Mouse (Mus musculus) activated CD4-positive, CD25-positive, alpha-beta regulatory T cell, adult 4 months (primary cell): ENCODE measurements around the gene Rbm20. TPM values are rescaled to one million over a fixed set of nuclear protein-coding genes. Genes with fewer than 3 reads are reported as not detected.

Source experiments
- ATAC-seq: one replicate; pipeline ENCODE4 v1.8.0; 2017
- polyA plus RNA-seq, 2 experiments: library from polyadenylated mRNA; unstranded; fragments of 100-300 nt; shearing (Covaris generic); gene quantifications; one replicate each; pipeline ENCODE4 v1.2.1; 2017

The Rbm20 gene
- polyA plus RNA-seq, 2 experiments from 2014 or later = 0.24 to 0.41 TPM

DNA sequence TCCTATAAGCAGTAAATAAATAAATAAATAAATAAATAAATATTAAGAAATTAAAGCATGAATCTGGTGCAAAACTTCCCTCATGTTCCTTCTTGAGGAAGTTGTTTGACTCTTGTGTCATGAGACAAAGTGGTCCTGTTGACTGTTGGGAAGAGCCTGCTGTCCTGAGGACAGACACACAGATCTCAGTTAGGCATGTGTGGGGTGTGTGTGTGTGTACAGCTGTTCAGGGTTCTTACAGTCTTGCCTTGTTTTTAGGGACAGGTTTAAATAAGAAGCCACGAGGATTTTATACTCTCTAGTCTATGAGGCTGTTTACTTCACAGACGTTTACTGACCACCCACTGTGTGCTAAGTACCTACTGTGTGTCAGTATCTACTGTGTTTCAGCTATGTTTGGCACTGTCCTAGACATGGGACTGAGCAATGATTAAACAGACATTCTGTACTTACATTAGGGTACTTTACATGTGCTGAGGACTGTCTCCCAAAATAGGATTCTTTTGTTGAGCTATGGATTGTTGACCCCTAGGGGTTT lies 81.8 kb downstream of the Rbm20 start:
- ATAC-seq = no peak

DNA sequence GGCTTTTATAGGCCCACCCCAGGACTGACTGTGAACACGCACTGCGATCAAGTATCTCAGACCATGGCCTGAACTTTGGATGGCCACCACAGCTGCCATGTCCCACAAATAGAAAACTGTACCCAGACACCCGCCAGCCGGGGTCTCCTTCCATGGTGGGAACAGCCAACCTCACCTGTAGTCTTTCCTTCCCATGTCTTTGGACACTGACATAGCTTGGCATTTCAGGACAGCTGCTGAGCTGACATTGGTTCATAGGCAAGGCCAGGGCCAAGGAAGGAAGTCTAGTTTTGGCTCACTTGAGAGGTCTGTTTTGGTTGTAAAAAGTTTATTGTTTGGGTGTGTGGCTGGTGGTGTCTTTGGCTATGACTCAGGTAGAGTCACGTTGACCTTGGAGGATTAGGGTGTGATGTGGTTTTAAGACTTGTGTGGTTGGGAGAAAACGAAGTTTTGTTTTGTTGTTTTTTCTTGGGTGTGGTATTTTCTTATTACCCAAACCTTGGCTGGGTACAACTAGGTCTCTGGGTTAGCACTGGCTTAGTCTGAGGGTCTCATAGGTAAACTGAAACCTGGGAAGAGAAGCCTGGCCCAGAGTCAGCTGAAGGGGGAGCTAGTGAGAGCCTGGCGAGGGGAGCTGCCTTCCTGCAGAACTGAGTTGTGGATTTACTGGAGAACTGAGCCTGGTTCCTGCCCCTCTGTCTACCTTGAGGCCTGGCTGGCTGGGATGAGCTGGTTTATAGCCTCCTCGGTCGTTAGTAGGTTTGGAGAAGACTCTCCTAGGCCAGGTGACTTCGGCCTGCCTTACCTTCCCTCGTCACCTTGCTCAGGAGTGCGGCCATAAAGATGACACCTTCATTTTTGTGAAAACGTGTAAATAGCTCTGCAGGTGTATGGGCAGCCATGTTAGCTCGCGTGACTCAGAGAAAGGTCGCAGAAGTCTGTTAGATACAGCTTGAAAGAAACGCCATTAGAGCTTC lies 83.3 kb downstream of the Rbm20 start:
- no peak for ATAC-seq

DNA sequence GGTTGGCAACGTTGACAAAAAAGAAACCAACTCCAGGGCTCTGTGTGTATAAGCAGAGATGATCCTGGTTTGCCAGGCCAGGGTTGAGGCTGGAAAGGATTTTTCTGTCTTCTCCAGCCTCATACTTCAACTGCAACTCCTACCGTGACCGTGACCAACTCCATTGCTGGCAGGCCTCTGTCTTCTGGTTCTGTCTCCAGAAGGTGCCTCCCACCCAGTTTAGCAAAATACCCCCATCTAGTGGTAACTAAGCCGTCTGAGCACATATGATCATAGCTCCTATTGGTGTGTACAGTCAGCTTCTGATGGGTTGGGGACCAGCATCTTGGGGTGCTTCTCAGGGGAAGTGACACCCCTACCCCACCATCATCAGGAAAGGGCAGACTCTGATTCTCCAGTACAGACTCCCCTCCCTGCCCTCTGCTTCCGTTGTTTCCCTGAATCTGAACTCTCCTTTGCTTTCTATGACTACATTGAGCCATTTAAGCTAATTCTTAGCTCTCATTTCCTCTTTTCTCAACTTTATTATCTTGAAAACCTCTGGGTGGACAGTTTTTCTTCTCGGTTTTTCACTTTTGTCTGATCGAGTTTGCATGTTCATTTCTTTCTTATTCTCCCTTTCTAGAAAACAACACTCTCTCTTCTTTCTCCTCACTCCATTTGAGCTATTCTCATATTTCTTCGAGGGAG lies 85.8 kb downstream of the Rbm20 start:
- ATAC-seq = no peak

DNA sequence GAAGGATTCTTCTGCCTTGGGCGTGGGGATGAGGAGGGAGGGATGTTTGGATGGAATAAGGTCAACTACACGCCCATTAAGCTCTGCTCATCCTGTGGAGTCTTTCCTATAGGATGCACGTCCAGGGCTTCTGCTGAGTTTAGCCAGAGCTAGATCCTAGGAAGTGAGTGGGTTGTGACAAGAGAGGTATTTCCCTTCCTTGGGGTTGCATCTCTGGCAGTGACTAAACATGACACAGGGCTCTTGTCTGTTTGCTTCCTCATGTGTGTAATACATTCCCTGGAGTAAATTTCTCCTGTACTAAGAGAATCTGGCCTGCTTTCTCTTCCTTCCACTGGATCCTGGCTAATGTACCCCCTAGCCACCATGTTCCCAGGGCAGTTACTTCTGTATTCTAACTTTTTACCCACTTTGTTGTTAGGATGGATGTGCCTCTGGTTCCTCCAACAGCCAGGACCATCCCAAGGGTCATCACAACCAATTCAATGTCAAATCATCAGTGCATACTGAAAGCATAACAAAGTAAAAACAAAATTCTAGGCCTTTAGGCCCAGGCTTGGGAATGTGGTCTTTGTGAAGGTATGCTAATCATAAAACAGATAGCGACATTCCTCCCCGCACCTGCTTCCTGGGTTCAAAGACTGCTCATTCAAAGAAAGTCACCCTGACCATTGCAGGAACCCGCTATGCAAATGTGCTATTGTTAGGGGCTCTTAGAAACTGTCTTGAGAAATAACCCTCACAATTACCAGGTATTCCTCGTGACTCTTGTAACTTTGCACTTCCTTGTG lies 87.8 kb downstream of the Rbm20 start:
- no peak for ATAC-seq

DNA sequence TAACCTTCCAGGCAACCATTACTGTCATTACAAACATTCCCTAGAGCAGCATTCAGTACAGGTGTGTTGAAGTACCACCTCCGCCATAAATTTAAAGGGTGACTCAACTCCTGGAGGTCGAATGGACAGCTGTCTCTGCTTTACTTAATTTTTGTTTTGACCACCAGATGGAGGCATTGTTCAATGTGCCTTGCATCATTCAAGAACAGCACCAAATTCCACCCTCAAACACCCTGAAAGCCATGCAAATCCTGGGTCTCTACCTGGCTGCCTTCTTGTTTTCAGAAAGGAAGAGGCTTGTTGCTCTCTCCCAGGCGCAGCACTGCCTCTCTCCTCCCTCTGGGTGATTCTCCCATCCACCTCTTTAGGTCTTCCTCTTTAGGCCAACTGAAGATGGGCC lies 91.4 kb downstream of the Rbm20 start:
- no peak for ATAC-seq

DNA sequence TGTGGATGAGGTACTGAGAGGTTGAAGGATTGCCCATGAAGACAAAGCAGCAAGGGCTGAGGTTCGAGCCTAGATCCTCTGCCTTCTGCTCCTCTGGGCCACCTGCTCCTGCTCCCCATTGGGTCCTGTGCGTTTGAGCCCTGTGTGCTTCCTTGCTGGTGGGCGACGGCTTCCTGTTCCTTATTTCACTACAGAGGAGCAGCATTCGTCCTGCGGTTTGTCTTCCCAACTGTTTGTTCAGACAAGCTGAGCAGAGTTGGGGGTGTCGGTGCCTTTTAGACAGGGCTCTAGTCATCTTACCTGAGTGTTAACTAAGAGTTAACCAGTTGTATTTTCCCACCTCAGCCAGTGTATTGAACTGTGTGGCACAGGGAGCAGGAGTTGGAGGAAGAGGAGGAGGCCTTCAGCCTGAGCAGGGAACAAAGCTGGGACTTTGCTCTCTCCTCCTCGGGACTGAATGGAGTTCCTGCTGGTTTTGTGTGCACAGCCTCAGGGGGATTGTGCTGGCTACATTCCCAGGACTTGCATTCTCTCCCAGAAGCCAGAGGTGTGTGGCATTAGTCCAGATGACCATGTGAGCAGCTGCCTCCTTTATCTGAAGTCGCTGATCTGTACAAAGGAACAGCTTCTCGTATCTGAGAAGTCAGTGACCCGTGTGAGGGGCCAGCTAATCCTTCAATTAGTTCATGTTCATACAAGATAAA lies 97.0 kb downstream of the Rbm20 start:
- no peak for ATAC-seq

DNA sequence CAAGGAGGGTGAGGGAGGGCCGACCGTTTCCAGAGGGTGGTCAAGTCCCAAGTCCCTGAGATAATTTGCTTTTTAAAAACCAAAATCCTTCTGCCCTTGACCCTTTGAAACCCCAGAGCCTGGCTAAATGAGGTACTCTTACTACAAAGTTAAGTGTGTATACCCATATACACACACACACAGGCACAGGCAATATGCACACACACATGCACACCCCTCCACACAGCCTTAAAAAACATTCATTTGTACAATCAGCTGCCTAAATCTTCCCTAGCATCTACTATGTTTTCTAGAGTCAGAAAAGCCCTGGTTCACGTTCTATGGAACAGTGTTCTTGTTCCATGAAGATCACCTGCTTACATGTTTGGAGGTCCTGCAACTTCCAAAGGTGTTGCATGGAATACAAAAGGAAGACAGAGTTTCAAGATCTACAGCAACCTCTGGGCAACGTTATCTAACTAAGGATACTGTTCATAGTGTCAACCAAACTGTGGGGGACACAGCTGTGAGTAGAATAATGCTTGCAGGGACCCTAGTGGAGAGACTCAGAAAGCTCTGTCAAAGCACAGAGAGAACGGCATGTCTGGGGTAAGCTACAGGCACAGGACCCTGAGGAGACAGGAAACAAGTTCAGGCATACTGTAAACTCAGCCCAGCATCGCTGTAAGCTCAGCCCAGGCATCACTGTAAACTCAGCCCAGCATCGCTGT lies 97.7 kb downstream of the Rbm20 start:
- ATAC-seq = no peak

DNA sequence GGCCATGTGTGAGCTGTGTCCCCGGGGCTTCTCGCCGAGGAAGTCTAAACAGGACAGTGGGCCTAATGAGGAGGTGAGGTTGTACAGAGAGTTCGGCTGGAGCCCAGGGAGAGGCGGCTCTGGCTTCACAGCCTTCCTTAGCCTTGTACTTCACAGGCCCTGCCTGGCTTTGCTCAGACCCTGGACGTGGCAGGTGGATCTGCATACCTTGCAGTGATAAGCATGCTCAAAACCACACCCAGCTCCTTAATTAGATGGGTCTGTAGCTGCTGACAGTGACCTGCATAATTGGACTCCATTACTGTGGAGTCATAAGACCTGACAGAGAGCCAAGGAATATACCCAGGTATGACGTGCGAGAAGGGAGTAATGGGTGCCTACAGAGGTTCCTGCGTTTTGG lies 102.3 kb downstream of the Rbm20 start:
- ATAC-seq = no peak

DNA sequence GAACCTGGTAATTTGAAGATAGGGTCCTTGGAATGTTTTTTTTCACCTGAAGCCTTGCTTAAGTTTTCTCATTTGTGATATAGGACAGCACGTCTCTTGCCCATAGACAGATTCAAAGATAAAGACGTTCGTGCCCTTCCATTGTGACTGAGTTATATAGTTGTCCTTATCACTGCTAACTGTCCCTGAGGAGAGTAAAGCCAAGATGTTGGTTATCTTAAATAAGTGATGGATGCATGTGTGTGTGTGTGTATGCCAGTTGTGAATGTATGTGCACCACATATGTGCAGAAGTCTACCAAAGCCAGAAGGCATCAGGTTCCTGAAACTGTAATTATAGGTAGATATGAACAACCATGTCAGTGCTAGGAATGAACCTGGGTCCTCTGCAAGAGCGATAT lies 102.7 kb downstream of the Rbm20 start:
- ATAC-seq = no peak

DNA sequence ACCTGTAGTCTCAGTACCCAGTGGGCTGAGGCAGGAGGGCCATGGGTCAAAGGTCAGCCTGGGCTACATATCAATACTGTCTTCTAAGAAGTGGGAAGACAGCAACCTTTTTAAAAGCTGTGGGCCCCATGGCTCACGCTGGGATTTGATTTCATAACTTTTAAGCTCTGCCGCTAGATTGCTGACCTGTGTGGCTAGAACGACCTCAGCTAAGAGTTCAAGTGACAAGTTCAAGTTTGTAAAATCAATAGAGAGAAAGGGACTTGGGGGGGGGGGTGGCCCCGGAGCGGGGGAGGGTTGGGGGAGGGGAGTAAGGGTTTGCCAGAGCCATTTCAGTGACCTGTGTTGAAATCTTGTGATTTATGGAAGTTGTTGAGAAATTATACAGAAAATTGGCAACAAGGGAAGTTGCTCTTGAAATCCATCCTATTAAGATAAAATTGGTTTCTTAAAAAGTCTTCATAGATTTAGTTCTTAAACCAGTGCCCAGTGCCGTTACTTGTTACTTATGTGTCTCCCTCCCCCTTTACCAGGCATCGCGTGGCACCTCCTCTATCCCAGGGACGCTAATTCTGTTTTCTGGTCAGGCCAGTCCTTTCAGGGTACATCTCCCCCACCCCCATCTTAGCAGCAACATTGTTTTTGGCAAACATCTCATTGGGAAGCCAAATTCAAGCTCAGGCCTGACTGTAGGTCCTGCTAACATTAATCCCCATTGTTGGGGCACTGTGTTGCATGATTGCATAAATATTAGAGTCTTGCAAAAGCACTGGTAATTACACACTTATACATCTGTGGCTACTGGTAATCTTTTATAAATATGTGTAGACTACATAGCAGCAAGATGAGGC lies 103.9 kb downstream of the Rbm20 start:
- no peak for ATAC-seq

DNA sequence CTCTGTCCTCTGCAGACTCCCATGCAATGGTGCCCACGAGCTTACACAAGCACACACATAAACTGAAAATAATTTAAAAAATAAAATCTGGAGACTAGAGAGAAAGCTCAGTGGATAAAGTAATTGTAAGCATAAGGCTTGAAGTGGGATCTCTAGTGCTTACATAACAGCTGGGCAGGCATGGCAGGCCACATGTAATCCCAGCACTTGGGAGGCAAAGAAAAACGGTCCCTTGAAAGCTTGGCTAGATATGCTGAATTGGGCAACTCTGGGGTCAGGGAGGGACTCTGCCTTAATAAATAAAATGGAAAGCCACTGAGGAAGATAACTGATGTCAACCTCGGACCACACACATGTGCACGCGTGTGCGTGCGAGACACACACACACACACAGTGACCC lies 104.7 kb downstream of the Rbm20 start:
- ATAC-seq = no peak

DNA sequence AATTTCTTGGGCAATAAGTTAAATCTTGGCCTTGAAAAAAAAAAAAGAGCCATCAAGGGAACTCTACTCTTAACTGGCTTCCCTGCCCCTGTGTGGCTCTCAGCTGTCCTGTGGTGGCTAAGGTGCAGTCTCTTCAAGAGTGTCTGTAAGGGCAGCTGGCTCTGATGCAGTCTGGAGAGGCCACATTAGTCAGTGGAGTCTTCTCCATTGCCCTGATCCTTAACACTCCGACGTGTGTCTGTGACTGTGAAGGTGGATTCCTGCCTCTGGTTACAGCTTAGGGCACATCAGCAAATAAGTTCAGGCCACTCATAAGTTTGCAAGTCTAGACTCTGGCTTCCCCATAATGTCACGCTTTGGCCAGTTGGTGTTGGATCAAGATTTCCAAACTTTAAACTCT lies 108.2 kb downstream of the Rbm20 start:
- ATAC-seq = no peak

DNA sequence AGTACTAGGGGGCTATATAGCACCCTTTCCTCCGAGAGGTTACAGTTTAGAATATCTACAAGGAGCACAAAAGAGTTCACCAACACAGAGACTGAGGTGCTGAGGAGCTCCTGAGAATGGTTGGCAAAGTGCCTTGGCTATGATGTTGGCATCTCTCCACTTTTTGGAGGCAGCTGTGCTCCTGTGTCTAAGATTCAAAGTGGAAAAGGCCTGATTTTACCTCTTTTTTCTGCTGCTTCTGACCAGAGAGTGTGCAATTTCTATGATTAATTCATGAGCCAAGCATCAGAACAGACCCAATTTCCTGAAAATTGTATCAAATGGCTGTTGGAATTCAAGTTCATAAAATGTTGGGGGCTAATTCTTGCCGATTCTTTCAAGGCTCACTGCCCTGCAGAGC lies 109.1 kb downstream of the Rbm20 start:
- no peak for ATAC-seq

DNA sequence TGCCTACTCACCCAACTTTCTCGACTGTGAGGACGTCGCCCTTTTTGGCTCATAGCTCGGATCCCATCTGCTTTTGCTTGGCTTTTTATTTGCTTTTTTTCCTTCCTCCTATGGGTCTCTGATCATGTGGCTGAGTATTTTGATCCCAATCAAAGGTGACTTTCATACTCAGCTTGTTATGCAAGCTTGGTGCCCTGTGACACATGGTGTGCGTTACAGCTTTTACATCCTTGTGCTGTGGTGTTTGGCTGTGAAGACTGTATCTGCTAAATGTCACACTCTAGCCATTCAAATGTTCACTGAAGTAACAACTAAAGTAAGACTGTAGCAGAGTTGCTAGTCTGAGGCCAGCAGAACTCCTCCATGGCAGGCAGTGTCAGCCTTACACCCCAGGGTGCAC lies 109.7 kb downstream of the Rbm20 start:
- ATAC-seq = no peak

DNA sequence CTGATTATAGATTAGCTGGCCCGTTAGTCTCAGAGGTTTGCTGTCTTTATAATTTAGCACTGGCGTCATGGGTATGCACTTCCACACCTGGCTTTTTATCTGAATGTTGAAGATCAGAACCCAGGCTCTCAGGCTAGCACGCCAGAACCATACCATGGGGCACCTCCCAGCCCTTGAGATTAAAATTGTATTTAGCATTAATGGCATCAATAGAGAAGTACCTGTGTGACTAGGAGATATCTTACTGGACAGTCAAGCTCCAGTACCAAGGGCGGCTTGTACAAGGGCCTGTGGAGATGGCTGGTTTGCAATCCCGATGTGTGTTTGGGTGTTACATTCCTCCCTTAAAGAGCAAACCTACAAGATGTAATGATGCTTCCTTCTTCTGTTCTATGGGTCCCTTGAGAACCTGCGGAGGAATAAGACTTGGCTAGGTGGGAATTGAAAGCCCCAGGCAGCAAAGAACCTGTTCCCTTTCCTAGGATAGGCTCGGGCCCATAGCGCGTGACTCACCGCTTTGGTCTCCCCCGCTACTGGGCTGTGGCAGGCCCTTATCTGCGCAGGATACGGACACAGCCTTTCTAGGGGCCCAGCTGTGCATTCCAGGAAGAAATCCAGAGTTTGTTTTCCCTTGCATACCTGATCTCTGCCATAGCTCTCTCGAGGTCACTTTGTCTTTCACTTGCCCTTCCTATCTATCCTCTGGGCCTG lies 111.7 kb downstream of the Rbm20 start:
- no peak for ATAC-seq

DNA sequence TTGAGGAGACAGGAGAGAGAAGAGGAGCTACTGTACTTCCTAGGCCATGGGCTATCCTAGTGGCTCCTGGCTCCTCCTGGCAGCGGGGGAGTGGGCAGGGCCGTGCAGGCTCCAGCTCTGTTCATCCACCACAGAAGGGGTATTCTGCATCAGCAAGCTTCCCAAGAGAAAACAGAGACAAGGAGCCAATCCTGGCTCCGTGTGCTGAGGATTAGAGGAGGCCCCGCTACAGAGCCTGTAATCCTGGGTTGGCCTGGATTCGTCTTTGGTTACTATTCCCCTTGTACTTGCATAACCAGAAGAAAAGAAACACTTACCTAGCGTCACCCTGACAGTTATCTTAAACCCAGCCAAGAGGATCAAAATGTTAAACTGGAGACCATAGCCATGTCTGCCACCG lies 112.5 kb downstream of the Rbm20 start:
- no peak for ATAC-seq

DNA sequence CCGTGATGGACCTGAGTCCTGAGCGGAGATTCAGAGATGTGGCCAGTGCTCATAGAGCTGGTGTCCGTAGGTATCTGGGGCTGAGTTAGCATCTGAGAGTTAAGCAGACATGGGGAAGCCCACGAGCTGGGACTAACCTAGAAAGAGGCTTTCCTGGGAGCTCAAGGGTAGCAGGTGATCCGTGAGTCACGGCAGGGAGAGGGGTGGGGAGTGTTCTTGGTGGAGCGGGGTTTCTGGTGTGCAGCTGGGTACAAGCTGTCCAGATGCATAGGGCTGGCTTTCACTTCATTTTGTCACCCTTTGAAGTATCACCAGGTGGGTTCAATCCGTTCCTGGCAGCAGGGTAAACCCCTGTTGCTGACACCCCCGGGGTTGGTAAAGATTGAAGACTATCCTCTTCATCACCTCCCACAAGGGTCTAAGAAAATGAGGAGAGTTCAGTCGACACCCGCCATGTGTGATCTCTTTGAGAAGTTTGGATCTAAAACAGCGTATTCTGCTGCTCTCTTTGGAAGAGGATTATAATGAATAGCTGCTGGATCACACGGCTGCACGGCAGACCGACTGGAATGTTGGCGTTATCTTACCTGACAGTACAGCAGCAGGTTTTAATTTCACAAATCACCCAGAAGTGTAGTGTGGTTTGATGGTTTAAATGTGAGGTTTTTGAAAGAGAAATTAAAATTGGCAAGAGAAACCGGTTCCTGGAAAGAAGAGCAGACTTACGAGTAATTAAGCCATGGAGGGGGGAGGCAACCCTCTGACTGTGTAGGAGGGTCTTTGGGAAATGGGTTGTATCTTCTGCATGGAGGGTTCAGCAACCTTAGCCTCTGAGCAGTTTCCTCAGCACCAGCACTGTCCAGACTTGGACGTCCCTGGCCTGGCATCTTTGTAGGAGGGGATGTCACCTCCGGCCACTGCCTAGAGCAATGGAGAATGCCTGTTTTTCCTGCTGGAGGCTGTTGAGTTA lies 114.9 kb downstream of the Rbm20 start:
- no peak for ATAC-seq
